Mouse (Mus musculus) gastrocnemius, adult 8-10 months (tissue): ENCODE measurements around the gene Myl6b. TPM values are rescaled to one million over a fixed set of nuclear protein-coding genes. Genes with fewer than 3 reads are reported as not detected.
"Not testable (repeated sequence)": the region's sequence is repeated elsewhere in the genome, so short reads cannot be mapped to it uniquely, and the experiment has no call there.

Source experiments
- DNase-seq, 2 experiments: peaks; one replicate each; pipeline ENCODE4 v3.0.0; 2022; ENCODE audit warnings: low spot score in 2 of 2
- total RNA-seq, 4 experiments: library from RNA; stranded (reverse); gene quantifications; 2 replicates each; pipeline ENCODE4 v1.2.4; 2022

Myl6b gene
- total RNA-seq, 4 experiments from 2014 or later, result 8.7 to 11.7 (median 10.0) TPM

DNA sequence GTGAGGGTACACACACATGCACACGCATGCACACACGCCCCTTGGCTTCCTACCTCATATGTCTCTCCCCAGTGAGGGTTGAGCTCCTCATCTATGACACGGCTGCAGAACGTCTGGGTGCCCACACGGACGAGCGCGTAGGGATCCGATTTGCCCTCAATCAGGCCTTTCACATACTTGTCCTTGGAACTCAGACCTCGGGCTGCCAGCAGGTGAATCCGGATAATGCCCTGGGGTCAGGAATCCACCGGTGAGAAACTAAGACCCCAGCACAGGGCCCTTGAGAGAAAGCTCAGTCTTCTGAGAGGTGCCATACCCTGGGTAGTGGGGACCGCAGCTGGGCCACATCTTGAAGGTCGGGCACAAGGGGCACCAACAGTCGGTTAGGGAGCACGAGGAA lies 22.1 kb upstream of the Myl6b start:
- DNase-seq, result no peak

DNA sequence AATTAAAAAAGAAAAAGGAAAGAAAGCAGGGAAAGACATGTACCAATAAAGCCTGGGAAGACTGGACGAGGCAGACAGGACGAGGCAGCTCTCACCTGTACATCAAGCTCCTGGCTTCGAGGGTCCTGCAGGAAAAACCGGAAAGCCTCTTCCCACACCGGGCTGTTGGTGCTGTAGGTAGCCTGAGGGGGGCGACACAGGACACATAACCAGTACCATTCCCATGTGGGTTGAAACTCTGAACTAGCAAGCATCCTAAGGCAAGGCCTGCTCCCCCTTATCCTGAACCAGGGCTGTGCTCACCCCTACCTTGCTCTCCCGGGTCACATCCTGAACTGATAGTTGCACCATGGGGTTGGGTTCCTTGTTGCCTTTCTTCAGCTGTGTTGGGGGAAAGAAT lies 20.3 kb upstream of the Myl6b start:
- no peak for DNase-seq

DNA sequence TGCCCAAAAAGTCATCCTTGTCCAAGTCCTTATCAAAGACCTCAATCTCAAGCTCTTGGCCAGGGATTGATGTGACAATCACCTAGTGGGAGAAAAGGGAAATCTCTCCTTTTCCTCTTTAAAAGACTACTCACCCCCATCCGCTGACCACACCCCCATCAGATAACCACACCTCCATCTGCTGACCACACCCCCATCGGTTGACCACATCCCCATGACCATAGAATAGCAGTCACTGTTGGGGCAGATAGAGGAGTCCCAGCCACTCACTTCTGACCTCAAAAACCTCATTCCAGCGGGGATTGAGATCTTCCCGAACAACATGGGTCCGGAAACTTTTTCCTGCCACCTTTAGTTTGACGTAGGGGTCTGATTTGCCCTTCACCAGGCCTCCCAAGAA lies 18.2 kb upstream of the Myl6b start:
- DNase-seq, result no peak

DNA sequence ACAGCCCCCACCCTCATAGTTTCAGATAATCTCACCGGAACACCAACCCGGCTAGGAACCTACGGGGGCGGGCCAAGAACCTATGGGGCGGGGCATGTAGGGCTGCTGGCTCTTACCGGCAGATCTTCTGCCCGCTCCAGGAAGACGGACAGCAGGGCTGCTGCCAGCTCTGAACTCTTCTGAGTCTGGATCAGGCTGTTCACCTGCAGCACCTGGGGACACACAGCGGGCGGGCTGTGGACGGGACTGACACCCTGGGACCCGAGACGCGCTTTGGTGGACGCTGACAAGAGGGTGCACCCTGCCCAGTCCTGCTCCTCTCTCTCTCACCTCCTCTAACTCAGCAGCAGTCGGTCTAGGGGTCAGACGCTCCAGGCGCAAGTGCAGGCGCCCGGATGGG lies 17.5 kb upstream of the Myl6b start:
- no peak for DNase-seq

DNA sequence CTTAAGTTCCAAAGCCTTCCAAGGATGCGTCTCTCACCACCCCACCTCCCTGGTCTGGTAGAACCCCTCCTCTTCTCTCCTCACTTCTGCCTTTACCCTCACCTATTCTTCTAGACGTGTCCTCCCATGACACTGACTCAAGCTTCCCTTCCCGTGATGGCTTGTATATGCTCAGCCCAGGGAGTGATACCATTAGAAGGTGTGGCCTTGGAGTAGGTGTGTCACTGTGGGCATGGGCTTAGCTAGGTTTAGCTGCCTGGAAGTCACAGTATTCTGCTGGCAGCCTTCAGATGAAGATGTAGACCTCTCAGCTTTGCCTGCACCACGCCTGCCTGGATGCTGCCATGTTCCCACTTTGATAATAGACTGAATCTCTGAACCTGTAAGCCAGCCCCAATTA lies 16.6 kb upstream of the Myl6b start:
- no peak for DNase-seq

DNA sequence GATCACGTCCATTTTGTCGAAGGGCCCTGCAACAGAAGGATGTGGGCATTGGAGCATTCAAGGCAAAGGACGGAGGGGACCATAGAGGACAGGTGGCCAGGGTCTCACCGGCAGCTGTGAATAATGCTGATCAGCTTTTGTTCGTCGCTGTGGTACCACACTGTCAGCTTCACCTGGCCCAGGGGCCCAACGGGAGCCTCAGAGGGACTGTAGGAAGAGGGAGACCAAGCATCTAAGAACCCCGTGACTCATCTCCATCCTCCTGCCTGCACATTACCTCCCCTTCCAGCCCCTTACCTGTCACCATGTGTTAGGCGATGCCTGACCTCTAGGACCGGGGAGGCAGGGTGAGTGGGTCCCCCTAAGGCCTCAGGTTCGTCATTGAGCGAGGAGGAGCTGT lies 13.3 kb upstream of the Myl6b start:
- no peak for DNase-seq

DNA sequence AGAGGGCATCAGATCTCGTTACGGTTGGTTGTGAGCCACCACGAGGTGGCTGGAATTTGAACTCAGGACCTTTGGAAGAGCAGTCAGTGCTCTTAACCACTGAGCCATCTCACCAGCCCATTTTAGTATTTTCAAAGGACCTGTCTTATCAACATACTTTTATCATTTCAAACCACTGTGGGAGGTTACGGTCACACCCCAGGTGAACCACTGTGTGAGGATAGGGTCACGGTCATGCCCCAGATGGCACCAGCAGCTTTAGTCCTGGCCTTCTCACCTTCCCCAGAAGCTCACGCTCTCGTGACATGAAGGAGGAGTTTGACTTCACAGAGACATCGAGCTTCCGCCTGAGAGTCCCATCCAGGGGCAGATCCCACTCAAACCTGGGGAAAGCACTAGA lies 12.7 kb upstream of the Myl6b start:
- no peak for DNase-seq

DNA sequence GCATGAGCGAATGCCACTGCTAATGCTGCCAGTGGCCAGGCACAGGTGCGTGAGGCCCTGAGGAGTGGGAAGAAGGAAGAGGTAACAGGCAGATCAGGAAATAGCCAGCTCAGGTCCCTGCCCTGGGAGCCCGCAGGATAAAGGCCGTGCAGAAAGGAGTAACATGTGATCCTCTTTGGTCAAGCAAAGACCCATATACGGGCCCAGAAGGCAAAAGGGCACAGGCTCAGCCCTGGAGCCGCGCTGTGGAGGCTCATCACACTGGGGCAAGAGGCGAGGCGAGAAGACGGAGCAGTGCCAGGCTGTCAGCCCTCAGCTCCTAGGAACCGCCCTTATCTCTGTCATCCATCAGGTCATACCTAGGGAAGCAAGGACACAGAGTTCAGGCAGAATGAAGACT lies 11.8 kb upstream of the Myl6b start:
- DNase-seq, result no peak

DNA sequence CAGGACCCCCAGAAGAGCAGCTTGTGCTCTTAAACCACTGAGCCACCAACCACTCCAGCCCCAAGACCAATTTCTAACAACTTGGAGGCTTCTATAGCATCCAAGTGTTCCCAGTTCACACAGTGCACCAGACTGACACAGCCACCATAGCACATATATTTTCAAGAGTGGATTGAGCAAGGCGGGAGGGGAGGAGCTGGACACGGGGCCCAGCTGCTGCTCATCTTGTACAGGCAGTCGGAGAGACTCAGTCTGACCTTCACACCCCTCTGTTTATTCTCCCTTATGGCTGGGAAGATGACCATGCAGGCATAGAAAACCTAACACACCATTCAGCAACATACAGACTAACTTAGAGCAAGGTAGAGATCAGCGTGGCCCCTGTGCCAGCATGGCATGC lies 11.3 kb upstream of the Myl6b start:
- DNase-seq, result no peak

DNA sequence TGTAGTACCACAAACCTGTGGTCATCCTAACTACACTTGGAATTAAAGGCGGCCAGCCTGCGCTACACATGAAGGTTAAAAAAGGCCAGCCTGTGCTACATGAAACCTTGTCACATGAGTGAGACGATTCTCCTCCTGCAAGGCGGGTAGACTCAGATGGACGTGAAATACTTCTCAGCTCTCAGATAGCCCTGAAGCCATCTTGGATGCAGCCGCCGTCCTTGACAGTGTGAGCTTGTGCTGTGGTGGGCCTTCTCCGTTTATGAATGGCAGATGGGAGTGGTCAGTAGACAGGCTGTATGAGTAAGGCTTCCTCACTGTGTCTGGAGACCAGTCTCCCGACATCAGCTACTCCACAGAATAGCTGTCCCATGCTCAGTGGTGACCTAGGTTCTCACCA lies 10.7 kb upstream of the Myl6b start:
- DNase-seq, result no peak

DNA sequence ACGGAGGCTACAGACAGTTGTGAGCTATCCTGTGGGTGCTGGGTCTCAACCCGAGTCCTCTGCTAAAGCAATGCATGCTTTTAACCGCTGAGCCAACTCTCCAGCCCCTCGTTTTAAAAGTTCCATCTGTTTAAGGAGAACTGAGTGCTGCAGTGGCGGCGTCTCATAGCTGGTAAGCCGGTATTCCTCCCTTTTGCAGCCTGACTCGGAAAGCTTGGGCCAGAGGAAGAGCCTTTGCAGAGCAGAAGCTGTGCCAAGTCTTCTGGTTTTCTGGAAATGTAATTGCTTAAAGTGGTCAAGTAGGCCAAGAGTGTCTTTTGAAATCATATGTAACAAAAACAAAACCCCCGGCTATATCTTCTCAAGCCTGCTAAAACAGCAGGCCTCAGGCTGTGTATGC lies 9.8 kb upstream of the Myl6b start:
- no peak for DNase-seq

DNA sequence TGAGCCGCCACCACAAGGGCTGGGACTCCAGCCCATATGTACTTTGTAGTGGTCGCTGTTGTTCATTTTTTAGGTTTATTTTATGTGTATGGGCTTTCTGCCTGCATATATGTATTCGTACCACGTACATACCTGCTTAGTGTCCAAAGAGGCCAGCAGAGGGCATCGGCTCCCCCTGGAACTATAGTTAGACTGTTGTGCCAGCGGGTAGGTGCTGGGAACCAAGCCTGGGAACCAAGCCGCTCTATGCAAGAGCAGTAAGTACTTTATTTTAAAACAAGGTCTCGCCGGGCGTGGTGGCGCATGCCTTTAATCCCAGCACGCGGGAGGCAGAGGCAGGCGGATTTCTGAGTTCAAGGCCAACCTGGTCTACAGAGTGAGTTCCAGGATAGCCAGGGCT lies 7.5 kb upstream of the Myl6b start:
- no peak for DNase-seq

DNA sequence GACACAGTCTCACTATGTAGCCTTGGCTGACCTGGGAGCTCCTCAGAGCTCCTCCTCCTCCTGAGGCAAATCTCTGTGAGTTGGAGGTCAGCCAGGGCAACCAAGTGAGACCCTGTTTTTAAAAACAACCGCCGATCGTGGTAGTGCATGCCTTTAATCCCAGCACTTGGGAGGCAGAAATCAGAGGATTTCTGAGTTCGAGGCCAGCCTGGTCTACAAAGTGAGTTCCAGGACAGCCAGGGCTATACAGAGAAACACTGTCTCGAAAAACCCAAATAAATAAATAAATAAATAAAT lies 6.8 kb upstream of the Myl6b start:
- DNase-seq, result not testable (repeated sequence)

DNA sequence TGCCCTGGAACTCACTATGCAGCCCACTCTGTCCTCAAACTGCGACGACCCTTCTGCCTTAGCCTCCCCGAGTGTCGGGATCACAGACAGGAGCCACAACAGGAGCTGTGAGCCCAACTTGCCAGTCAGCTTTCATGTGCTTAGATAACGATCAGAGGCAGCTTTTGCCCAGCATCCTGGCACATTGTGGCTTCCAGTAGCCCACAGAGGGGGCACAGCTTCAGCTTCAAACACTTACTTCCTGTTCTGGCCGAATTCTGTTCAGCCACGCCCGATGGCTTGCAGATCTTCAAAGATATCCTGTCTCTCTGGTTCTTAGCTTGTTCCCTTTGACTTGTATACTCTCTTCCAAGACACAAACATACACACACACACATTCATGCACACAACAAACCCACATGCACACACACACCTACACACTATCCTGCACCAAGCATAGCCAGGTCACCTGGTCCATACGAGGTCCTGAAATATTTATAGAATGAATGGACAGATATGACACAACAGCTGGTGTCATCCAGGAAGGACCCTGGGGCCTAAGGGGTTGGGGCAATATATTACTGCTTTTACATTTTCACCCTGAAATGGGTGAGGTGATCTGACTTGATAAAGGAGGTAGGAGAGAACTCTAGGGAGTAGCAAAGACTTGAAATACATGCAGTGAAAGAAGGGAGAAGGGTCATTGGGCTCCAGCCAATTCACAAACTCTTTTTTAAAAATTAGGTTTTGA lies 6.3 kb upstream of the Myl6b start:
- DNase-seq, result no peak

DNA sequence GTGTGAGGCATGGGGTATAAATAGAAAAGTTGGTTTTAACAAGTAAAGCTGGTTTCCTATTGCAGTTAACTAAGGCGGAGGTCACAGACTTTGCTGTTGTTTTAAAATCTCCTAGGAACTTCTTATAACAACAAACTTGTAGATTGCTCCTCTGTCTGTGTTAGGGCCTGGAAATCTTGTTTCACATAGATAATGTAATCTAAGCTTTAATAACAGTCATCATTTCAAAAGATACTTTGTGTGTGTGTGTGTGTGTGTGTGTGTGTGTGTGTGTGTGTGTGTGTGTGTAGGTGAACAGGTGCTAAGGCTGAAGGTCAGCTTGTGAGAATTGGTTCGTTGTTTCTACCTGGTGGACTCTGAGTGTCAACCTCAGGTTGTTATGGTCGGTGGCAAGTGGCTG lies 5.5 kb upstream of the Myl6b start:
- no peak for DNase-seq

DNA sequence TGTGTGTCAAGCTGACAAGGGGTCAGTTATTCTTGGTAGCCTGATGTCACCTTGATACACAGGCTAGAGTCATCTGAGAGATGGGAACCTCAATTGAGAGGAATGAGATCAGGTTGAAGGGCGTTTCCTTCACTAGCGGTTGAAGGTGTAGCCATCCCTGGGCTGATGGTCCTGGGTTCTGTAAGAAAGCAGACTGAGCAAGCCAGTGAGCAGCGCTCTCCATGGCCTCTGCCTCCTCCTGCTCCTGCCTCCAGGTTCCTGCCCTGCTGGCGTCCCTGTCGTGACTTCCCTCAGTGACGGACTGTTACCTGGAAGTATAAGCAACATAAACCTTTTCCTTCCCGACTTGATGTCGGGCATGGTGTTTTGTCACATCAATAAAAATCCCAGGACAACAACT lies 5.0 kb upstream of the Myl6b start:
- no peak for DNase-seq

DNA sequence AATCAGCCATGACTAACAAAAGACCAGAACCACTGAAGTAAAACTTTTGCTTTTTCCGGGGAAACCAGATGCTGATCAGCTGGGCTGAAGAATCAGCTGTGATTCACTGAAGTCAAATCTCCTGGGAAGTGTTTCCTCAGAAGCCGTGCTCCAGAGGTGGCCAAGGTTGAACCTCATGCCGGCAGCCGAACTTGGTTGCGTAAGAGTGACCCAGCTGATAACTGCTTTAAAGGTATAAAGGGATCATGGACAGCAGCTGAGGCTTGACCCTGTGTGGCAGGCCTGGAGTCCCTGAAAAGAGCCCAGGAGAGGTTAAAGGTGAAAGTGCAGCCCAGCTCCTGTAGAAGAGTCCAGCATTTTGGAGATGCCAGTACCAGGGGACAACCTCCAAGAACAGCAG lies 3.9 kb upstream of the Myl6b start:
- peak in 1 of 2 experiments; percentile 57 for DNase-seq

DNA sequence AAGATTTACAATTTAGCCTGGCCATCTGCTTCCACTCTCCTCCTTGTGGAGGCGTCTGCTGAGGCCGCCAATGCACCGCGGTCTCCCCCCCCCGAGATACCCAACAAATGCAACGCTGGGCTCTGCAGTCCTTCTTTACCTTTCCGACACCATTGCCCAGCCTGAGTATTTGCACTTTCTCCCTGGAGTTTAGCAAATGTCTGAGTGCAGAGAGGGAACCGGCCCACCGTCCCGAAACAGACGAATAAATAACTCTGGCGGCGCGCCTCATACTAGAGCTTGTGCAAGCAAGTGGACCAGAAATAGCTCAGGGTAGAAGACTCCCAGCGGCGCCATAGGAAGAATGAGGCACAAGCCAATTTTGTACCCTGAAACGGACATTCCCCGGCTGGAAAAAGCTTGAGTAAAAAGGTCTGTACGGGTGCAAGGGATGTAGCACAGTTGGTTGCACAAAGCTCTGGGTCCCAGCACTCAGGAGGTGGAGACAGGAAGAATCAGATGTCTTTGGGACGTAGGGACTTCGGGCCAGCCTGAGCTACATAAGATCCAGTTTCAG lies 709 bp upstream of the Myl6b start:
- DNase-seq, result peak; percentile 69 to 79

DNA sequence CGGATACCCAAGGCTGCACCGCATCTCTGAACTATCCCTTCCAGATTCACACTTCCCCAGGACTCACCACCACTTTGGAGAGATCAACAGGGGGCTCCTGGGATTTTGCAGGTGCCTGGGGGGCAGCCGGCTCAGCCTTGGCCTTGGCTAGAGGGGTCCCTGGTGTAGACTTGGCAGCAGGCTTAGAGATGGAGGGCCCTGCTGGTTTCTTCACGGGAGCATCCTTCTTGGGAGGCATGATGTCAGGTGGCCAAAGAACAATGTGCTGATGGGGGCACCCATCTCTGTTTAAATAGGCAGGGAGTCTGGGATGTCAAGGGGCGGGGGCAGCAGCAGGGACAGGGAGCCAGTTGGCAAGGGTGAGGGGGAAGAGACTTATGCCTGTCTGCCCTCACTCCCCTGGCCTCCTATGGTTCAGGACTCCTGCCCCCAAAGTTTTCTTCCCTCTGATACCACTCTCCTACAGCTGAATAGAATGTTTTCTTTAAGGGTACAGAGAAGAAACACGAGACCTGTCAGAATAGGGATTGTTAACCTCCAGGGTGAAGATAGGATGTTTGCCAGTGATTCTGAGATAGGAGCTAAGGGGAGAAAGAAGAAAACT lies 1.2 kb downstream of the Myl6b start:
- no peak for DNase-seq

DNA sequence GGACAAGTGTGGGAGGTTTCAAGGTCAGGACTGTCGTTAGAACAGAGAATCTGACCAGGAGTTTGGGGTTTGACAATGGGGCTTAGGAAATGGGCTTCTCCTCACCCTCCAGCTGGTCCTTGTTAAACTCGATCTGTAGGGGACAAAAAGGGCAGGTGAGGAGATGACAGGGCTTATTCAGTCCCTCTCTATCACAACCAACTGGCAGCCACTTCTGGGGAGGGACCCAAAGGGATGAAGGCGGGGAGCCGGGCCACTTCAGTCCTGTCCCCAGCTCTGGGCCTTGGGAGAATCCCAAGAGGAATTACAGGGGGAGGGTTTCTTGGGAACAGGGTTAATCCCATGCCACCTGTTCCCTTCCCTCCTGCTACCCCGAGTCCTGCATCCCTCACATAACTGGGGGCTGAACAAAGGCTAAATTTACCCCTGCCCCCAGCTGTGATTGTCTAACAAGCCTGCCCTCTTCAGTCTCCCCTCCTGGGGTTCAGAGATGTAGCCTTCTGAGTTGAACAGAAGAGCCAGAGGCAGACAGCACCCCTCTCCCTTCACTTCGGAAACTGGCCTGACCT lies 1.9 kb downstream of the Myl6b start:
- DNase-seq, result no peak

DNA sequence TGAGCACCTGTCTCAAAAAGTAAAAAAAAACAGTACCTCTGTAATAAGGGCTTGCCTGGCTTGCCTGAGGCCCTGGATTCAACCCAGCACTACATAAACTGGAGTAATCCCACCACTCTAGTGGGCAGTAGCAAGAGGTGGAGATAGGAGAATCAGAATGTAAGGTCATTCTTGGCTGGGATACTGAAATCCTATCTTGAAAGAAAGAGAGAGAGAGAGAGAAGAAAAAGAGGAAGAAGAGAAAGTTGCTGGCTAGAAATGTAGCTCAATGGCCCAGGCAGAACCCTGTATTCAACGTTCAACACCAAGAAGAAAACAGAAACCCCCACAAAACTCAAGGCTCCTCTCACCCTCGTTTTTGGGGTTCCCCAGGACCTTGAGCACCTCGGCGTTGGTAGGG lies 2.6 kb downstream of the Myl6b start:
- DNase-seq, result no peak

DNA sequence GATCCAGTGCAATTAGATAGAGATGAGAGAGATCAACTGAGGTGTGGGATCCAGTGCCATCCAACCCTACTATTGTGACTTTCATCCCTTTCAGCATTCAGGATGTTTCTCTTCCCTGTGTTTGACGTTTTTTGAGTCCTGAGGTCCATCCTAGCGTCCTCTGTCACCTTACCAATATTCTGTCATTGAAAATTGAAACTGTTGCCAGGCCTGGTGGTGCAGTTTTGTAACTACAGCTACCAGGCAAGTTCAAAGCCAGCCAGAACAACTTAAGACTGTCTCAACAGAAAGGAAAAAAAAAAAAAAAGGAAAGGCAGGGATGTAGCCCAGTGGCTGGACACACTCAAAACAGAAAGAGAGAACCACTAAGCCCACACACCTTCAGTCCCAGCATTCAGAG lies 3.2 kb downstream of the Myl6b start:
- no peak for DNase-seq

DNA sequence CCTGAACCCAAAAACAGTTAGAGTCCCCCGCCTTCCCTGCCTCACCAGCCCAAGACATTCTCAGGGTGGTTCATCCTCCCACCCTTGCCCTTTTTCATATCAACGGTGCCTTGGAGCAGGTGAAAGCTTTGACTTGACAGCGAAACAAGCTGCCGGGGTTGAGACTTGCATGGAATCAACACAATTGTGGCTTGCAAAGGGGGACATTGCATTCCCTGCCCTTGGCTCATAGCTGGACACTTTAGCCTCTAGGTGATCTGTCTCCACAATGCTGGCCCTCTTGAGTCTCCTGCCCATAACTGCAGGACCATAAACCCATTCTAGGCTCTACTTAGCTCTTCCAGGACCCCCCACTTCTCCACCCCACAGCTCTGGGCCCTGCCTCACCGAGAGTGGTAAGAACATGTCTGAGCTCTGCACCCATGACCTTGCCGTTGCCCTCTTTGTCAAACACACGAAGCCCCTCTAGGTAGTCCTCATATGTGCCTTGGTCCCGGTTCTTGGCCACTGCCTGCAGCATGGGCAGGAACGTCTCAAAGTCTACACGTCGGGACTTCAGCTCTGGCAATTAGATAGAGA lies 3.7 kb downstream of the Myl6b start:
- DNase-seq, result no peak
